Mouse (Mus musculus) erythroblast, embryonic 14.5 days (primary cell): Measurements from ENCODE around the gene 1700067P10Rik.

Experiments used
- GATA1 ChIP-seq: IDR thresholded peaks from 2 replicates; pipeline ENCODE4 v1.6.1; 2012; ENCODE audit warnings: low read length, inconsistent platforms, mixed read lengths
- TAL1 ChIP-seq: IDR thresholded peaks from 3 replicates; pipeline ENCODE4 v1.6.1; 2012; ENCODE audit warnings: low read length, inconsistent platforms, mixed read lengths

GRCm38 (mm10) chr17:48120456-48120855 is 31.3 kb downstream of the 1700067P10Rik start:
- TF ChIP-seq GATA1: no peak
- TF ChIP-seq TAL1: no peak
